Mouse (Mus musculus): ENCODE measurements around the gene Polr2j.
"Not testable (repeated sequence)": the region's sequence is repeated elsewhere in the genome, so short reads cannot be mapped to it uniquely, and the experiment has no call there.

- not testable (repeated sequence) for TF ChIP-seq TAL1, GATA1 (IDR thresholded peaks at IDR 0.05; ENCODE audit: low read length)
Measured at GRCm38 (mm10) chr5:136160084-136160483, 43.7 kb downstream of the Polr2j start.
